Mouse (Mus musculus) hindbrain, postnatal 0 days (tissue): ENCODE results near the gene Zfp709. TPM values are rescaled to one million over a fixed set of nuclear protein-coding genes. Genes with fewer than 3 reads are reported as not detected.
"Not testable (repeated sequence)": the region's sequence is repeated elsewhere in the genome, so short reads cannot be mapped to it uniquely, and the experiment has no call there.

ENCODE experiments used
- ATAC-seq: fragments of 200-750 bp; cut with Nextera tagmentation; 2 replicates; pipeline ENCODE4 v1.8.0; 2017; ENCODE audit warnings: mild to moderate bottlenecking, moderate TSS enrichment, moderate library complexity
- DNase-seq: peaks from one replicate; pipeline ENCODE4 v3.0.0-alpha.2; 2015; ENCODE audit warnings: low spot score
- H3K27ac ChIP-seq: fragments of 300-500 bp; sonication (generic); 2 replicates; pipeline ENCODE4 v1.5.1; 2014; ENCODE audit warnings: mild to moderate bottlenecking
- H3K27me3 ChIP-seq: fragments of 300-500 bp; sonication (generic); 2 replicates; pipeline ENCODE4 v1.6.1; 2014; ENCODE audit warnings: low read length, mixed read lengths; ENCODE audit not compliant: insufficient read depth
- H3K36me3 ChIP-seq: fragments of 300-500 bp; sonication (generic); 2 replicates; pipeline ENCODE4 v1.6.1; 2014; ENCODE audit warnings: low read length, mixed read lengths; ENCODE audit not compliant: insufficient read depth
- H3K4me1 ChIP-seq: fragments of 300-500 bp; sonication (generic); 2 replicates; pipeline ENCODE4 v1.6.1; 2014; ENCODE audit warnings: antibody characterized with exemption, low read length, mixed read lengths; ENCODE audit not compliant: insufficient read depth
- H3K4me2 ChIP-seq: fragments of 300-500 bp; sonication (generic); 2 replicates; pipeline ENCODE4 v1.6.1; 2014; ENCODE audit warnings: low read depth, mild to moderate bottlenecking, low read length, moderate library complexity, mixed read lengths
- H3K4me3 ChIP-seq: fragments of 300-500 bp; sonication (generic); 2 replicates; pipeline ENCODE4 v1.5.1; 2014; ENCODE audit warnings: low read length
- H3K9ac ChIP-seq: fragments of 300-500 bp; sonication (generic); replicated peaks from 2 replicates; pipeline ENCODE4 v1.6.1; 2014; ENCODE audit warnings: mild to moderate bottlenecking, low read length, moderate library complexity, mixed read lengths
- H3K9me3 ChIP-seq: fragments of 300-500 bp; sonication (generic); 2 replicates; pipeline ENCODE4 v1.6.1; 2016; ENCODE audit warnings: low read length, mixed read lengths
- CTCF ChIP-seq: IDR thresholded peaks from 2 replicates; pipeline ENCODE4 v1.5.1; 2016; ENCODE audit warnings: antibody characterized with exemption, control low read depth, low read depth
- WGBS: fragments of 180-500 bp; shearing (Covaris S2); extraction: QIAGEN DNeasy Blood & Tissue Kit; methylation state at CpG from one replicate; pipeline ENCODE4 v1.1.7; 2014; 5-methylcytosine and 5-hydroxymethylcytosine counted together
- polyA plus RNA-seq: library from polyadenylated mRNA; unstranded; fragments of >200 nt; fragmentation: Nextera tagmentation; extraction: Ambion mirVana; gene quantifications from 2 replicates; pipeline ENCODE4 v1.2.1, GENCODE M21; 2015
- total RNA-seq: library from RNA; depleted of rRNA; stranded (reverse); fragments of >200 nt; gene quantifications from 2 replicates; pipeline ENCODE4 v1.2.3, GENCODE M21; 2014; rRNA removed

Gene Zfp709
- total and polyA plus RNA-seq, 2 experiments from 2014 or later: 4.2 to 4.3 TPM

GRCm38 (mm10) chr8:71927779-71928178 is 46.0 kb downstream of the Zfp709 start:
- no peak overlapping the region for H3K4me2 ChIP-seq
- DNase-seq (no peak), ATAC-seq (no peak)
- H3K4me3 ChIP-seq: no peak overlapping the region
- H3K4me1 ChIP-seq: no peaks in the 10 kb centered on the region
- no peaks in the 10 kb centered on the region for H3K9me3 ChIP-seq
- H3K27me3 ChIP-seq: no peaks in the 10 kb centered on the region
- peaks cover 21% of the 10 kb centered on the region; the same call in 1 of the 2 replicates for H3K36me3 ChIP-seq
- H3K9ac ChIP-seq: no peak overlapping the region
- TF ChIP-seq CTCF: no peak
- H3K27ac ChIP-seq: no peak overlapping the region

GRCm38 (mm10) chr8:71938037-71938436 is 56.2 kb downstream of the Zfp709 start:
- WGBS: 95% methylated on average over 2 of the region's 2 CpGs
- H3K4me1 ChIP-seq, H3K9me3 ChIP-seq, H3K27ac ChIP-seq, H3K27me3 ChIP-seq, H3K4me2 ChIP-seq, ATAC-seq, DNase-seq, H3K9ac ChIP-seq, H3K36me3 ChIP-seq, H3K4me3 ChIP-seq: not testable (repeated sequence)

- ATAC-seq (no peak), DNase-seq (no peak)
- WGBS: 90% methylated on average over 2 of the region's 2 CpGs
- no peak overlapping the region for H3K27ac ChIP-seq
- no peaks in the 10 kb centered on the region for H3K9me3 ChIP-seq
- H3K9ac ChIP-seq: no peak overlapping the region
- H3K4me2 ChIP-seq: no peak overlapping the region
- no peaks in the 10 kb centered on the region for H3K4me1 ChIP-seq
- no peak overlapping the region for H3K4me3 ChIP-seq
- no peak for TF ChIP-seq CTCF
- no peaks in the 10 kb centered on the region for H3K27me3 ChIP-seq
- H3K36me3 ChIP-seq: no peaks in the 10 kb centered on the region
Observed at GRCm38 (mm10) chr8:71940293-71941208, 58.7 kb downstream of the Zfp709 start.

- Histone ChIP-seq H3K27me3 (no peaks in the 10 kb centered on the region), H3K9ac (no peak overlapping the region), H3K27ac (no peak overlapping the region), H3K9me3 (no peaks in the 10 kb centered on the region), H3K4me3 (no peak overlapping the region), H3K4me2 (no peak overlapping the region), H3K36me3 (no peaks in the 10 kb centered on the region), H3K4me1 (no peaks in the 10 kb centered on the region)
- 82% methylated on average over 1 of the region's 1 CpGs for WGBS
- no peak for TF ChIP-seq CTCF
- no peak for ATAC-seq
- no peak for DNase-seq
Observed at GRCm38 (mm10) chr8:71941776-71942175, 60.0 kb downstream of the Zfp709 start.

Other genes with a start within 250 kb of the Zfp709 start
- gene Unc13a, start 210.3 kb upstream of the Zfp709 start, total RNA-seq: 81.4 and 89.1 TPM in 2 replicates
- 16.8 and 16.9 TPM in 2 replicates for gene Unc13a, start 210.3 kb upstream of the Zfp709 start, polyA plus RNA-seq
- 14.8 and 15.3 TPM in 2 replicates for gene Jak3, start 205.7 kb upstream of the Zfp709 start, total RNA-seq
- 7.3 and 7.4 TPM in 2 replicates for gene Jak3, start 205.7 kb upstream of the Zfp709 start, polyA plus RNA-seq
- not detected in 2 replicates for gene Insl3, start 192.8 kb upstream of the Zfp709 start, total RNA-seq
- 1.7 and 3.4 TPM in 2 replicates for gene Insl3, start 192.8 kb upstream of the Zfp709 start, polyA plus RNA-seq
- gene B3gnt3, start 180.2 kb upstream of the Zfp709 start, total RNA-seq: 0.42 and 0.50 TPM in 2 replicates
- 0.52 and 0.60 TPM in 2 replicates for gene B3gnt3, start 180.2 kb upstream of the Zfp709 start, polyA plus RNA-seq
- 84.2 and 99.0 TPM in 2 replicates for gene Fcho1, start 156.3 kb upstream of the Zfp709 start, total RNA-seq
- gene Fcho1, start 156.3 kb upstream of the Zfp709 start, polyA plus RNA-seq: 62.2 and 65.8 TPM in 2 replicates
- gene Zfp882, start 26.6 kb downstream of the Zfp709 start, total RNA-seq: 7.9 and 11.5 TPM in 2 replicates
- gene Zfp882, start 26.6 kb downstream of the Zfp709 start, polyA plus RNA-seq: 7.4 and 7.9 TPM in 2 replicates
- gene Zfp617, start 26.6 kb downstream of the Zfp709 start, total RNA-seq: 15.9 and 18.0 TPM in 2 replicates
- gene Zfp617, start 26.6 kb downstream of the Zfp709 start, polyA plus RNA-seq: 21.8 and 24.4 TPM in 2 replicates
- 23.8 and 24.8 TPM in 2 replicates for gene Zfp961, start 69.0 kb downstream of the Zfp709 start, total RNA-seq
- 11.0 and 14.6 TPM in 2 replicates for gene Zfp961, start 69.0 kb downstream of the Zfp709 start, polyA plus RNA-seq
- gene Cyp4f18, start 127.6 kb downstream of the Zfp709 start, total RNA-seq: not detected in 2 replicates
- 0.46 and 0.78 TPM in 2 replicates for gene Cyp4f18, start 127.6 kb downstream of the Zfp709 start, polyA plus RNA-seq
- gene Olfr372, start 159.2 kb downstream of the Zfp709 start, total RNA-seq: not detected in 2 replicates
- not detected in 2 replicates for gene Olfr372, start 159.2 kb downstream of the Zfp709 start, polyA plus RNA-seq
- gene Olfr373, start 201.2 kb downstream of the Zfp709 start, total RNA-seq: not detected in 2 replicates
- 0.04 TPM in 1 of 2 replicates, not detected in the other for gene Olfr373, start 201.2 kb downstream of the Zfp709 start, polyA plus RNA-seq
- gene Olfr374, start 225.0 kb downstream of the Zfp709 start, total RNA-seq: not detected in 2 replicates
- not detected in 2 replicates for gene Olfr374, start 225.0 kb downstream of the Zfp709 start, polyA plus RNA-seq